Mouse (Mus musculus): ENCODE measurements at regions not wholly inside any gene's neighbourhood (a gene's known extent, or its start where the extent isn't known, plus 50 kb on each side); places are given as distances from the start of the nearest gene placed in this dataset.

GRCm38 (mm10) chr14:9191664-9192063, 525.6 kb upstream of the 4930452B06Rik start:
- DNase-seq (ENCODE audit: low spot score in 2 of 2), result no peak

GRCm38 (mm10) chr14:9161336-9161735, 495.3 kb upstream of the 4930452B06Rik start:
- peak in 1 of 2 experiments; percentile 27 for DNase-seq (ENCODE audit: low spot score in 2 of 2)

- DNase-seq (ENCODE audit: low spot score in 2 of 2), result no peak
Measured at GRCm38 (mm10) chr14:9157941-9158340, 491.9 kb upstream of the 4930452B06Rik start.

- DNase-seq (ENCODE audit: low spot score in 2 of 2), result no peak
Measured at GRCm38 (mm10) chr14:9150841-9151240, 484.8 kb upstream of the 4930452B06Rik start.

- no peak for DNase-seq (ENCODE audit: low spot score in 2 of 2)
Measured at GRCm38 (mm10) chr14:9146595-9147219, 480.7 kb upstream of the 4930452B06Rik start.

- no peak for DNase-seq (ENCODE audit: low spot score in 2 of 2)
Measured at GRCm38 (mm10) chr14:9105708-9106107, 439.7 kb upstream of the 4930452B06Rik start.

- no peak for DNase-seq (ENCODE audit: low spot score in 2 of 2)
Measured at GRCm38 (mm10) chr14:9089625-9090326, 423.7 kb upstream of the 4930452B06Rik start.

GRCm38 (mm10) chr14:9087103-9087502, 421.1 kb upstream of the 4930452B06Rik start:
- no peak for DNase-seq (ENCODE audit: low spot score in 2 of 2)

- DNase-seq (ENCODE audit: low spot score in 2 of 2), result peak in 1 of 2 experiments; percentile 3
Measured at GRCm38 (mm10) chr14:9079632-9080031, 413.6 kb upstream of the 4930452B06Rik start.

GRCm38 (mm10) chr14:9079014-9079413, 413.0 kb upstream of the 4930452B06Rik start:
- DNase-seq (ENCODE audit: low spot score in 2 of 2), result no peak

GRCm38 (mm10) chr14:9071176-9071575, 405.1 kb upstream of the 4930452B06Rik start:
- peak; percentile 2 to 29 for DNase-seq (ENCODE audit: low spot score in 2 of 2)

- DNase-seq (ENCODE audit: low spot score in 2 of 2), result no peak
Measured at GRCm38 (mm10) chr14:9060058-9060457, 394.0 kb upstream of the 4930452B06Rik start.

GRCm38 (mm10) chr14:9028811-9029210, 362.8 kb upstream of the 4930452B06Rik start:
- no peak for DNase-seq (ENCODE audit: low spot score in 2 of 2)

GRCm38 (mm10) chr14:9015826-9016225, 349.8 kb upstream of the 4930452B06Rik start:
- DNase-seq (ENCODE audit: low spot score in 2 of 2), result no peak

GRCm38 (mm10) chr14:9003034-9003433, 337.0 kb upstream of the 4930452B06Rik start:
- no peak for DNase-seq (ENCODE audit: low spot score in 2 of 2)

- DNase-seq (ENCODE audit: low spot score in 2 of 2), result no peak
Measured at GRCm38 (mm10) chr14:9000408-9001092, 334.5 kb upstream of the 4930452B06Rik start.

GRCm38 (mm10) chr14:8999815-9000214, 333.8 kb upstream of the 4930452B06Rik start:
- DNase-seq (ENCODE audit: low spot score in 2 of 2), result no peak

GRCm38 (mm10) chr14:8993421-8993820, 327.4 kb upstream of the 4930452B06Rik start:
- no peak for DNase-seq (ENCODE audit: low spot score in 2 of 2)

GRCm38 (mm10) chr14:8985086-8985793, 319.2 kb upstream of the 4930452B06Rik start:
- DNase-seq (ENCODE audit: low spot score in 2 of 2), result no peak

GRCm38 (mm10) chr14:8961554-8961953, 295.5 kb upstream of the 4930452B06Rik start:
- no peak for DNase-seq (ENCODE audit: low spot score in 2 of 2)

GRCm38 (mm10) chr14:8952853-8953397, 286.9 kb upstream of the 4930452B06Rik start:
- DNase-seq (ENCODE audit: low spot score in 2 of 2), result no peak

GRCm38 (mm10) chr14:8948751-8949150, 282.7 kb upstream of the 4930452B06Rik start:
- DNase-seq (ENCODE audit: low spot score in 2 of 2), result peak in 1 of 2 experiments; percentile 3
